Mouse (Mus musculus) hindbrain, embryonic 15.5 days (tissue): ENCODE data around the gene Cacng7. TPM values are rescaled to one million over a fixed set of nuclear protein-coding genes. Genes with fewer than 3 reads are reported as not detected.
A peak's percentile ranks its signal among the peaks of the same experiment; 100 is the strongest.

Experiments used
- ATAC-seq: fragments of 200-750 bp; cut with Nextera tagmentation; 2 replicates; pipeline ENCODE4 v1.8.0; 2017; ENCODE audit warnings: low read depth, moderate number of reproducible peaks, moderate TSS enrichment; ENCODE audit not compliant: low FRiP score
- H3K27ac ChIP-seq: fragments of 300-500 bp; sonication (generic); replicated peaks from 2 replicates; pipeline ENCODE4 v1.5.1; 2015; ENCODE audit warnings: mild to moderate bottlenecking, inconsistent platforms
- H3K27me3 ChIP-seq: fragments of 300-500 bp; sonication (generic); 2 replicates; pipeline ENCODE4 v1.6.1; 2015; ENCODE audit warnings: control low read depth, inconsistent platforms
- H3K36me3 ChIP-seq: fragments of 300-500 bp; sonication (generic); 2 replicates; pipeline ENCODE4 v1.6.1; 2015; ENCODE audit warnings: control low read depth, inconsistent platforms
- H3K4me1 ChIP-seq: fragments of 300-500 bp; sonication (generic); replicated peaks from 2 replicates; pipeline ENCODE4 v1.6.1; 2015; ENCODE audit warnings: control low read depth, inconsistent platforms
- H3K4me2 ChIP-seq: fragments of 300-500 bp; sonication (generic); 2 replicates; pipeline ENCODE4 v1.6.1; 2015; ENCODE audit warnings: moderate library complexity, mild to moderate bottlenecking, inconsistent platforms
- H3K4me3 ChIP-seq: fragments of 300-500 bp; sonication (generic); 2 replicates; pipeline ENCODE4 v1.5.1; 2015; ENCODE audit warnings: mild to moderate bottlenecking, inconsistent platforms
- H3K9ac ChIP-seq: fragments of 300-500 bp; sonication (generic); 2 replicates; pipeline ENCODE4 v1.6.1; 2015; ENCODE audit warnings: inconsistent platforms
- H3K9me3 ChIP-seq: fragments of 300-500 bp; sonication (generic); 2 replicates; pipeline ENCODE4 v1.6.1; 2016; ENCODE audit warnings: control low read depth, inconsistent platforms
- WGBS: fragments of 180-500 bp; shearing (Covaris S2); methylation state at CpG from one replicate; pipeline ENCODE4 v1.1.7; 2015; 5-methylcytosine and 5-hydroxymethylcytosine counted together
- polyA plus RNA-seq: library from polyadenylated mRNA; unstranded; fragments of >200 nt; fragmentation: Nextera tagmentation; extraction: Ambion mirVana; gene quantifications from 2 replicates; pipeline ENCODE4 v1.2.1, GENCODE M21; 2015

The Cacng7 gene
- polyA plus RNA-seq, 1 experiment from 2014 or later: 3.9 TPM

DNA sequence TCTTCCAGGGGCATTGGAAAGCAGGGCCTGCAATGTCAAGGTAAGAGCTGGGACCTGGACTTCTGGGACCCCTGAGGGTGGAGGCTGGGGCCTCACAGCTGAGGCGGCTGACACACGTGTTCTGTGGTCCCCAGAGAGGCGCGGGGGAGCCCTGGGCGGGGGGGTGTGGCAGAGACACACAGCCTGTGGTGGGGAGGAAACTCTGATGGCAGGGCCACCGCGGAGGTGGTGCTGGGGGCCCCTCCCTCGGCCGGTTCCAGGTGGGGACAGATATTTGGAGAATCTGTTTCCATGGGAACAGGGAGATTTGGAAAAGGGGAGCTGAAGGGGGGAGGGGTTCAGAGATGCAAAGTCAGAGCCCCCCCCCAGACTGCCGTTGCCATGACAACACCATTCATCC lies 28.5 kb upstream of the Cacng7 start:
- peak; percentile 19; the same call in 1 of the 2 replicates for ATAC-seq
- WGBS: 5% methylated on average over 9 of the region's 10 CpGs
- H3K4me1 ChIP-seq: peaks cover 34% of the 10 kb centered on the region

DNA sequence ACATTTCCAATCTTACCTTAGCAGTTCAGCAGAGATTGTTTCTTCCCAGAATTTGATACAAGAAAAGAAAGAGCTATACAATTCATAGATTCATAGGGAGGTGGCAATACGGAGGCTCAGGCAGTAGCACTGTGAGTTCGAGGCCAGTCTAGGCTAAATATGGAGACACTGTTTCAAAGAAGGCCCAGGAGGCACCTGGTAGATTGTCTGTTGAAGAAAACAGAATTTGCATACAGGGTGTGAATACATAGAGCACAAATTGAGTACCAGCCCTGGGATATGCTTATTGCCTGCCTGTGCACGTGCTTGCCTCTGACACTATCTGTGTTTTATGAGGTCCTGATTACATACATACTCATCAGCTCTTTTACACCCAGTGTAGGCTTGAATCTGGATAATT lies 26.4 kb upstream of the Cacng7 start:
- no peak overlapping the region for H3K4me3 ChIP-seq
- ATAC-seq: no peak
- H3K36me3 ChIP-seq: no peaks in the 10 kb centered on the region
- H3K27ac ChIP-seq: no peak overlapping the region
- 76% methylated on average over 3 of the region's 3 CpGs for WGBS
- H3K27me3 ChIP-seq: peaks cover 21% of the 10 kb centered on the region; the same call in 1 of the 2 replicates
- H3K9me3 ChIP-seq: no peaks in the 10 kb centered on the region
- H3K4me1 ChIP-seq: peaks cover 34% of the 10 kb centered on the region
- H3K4me2 ChIP-seq: no peak overlapping the region
- H3K9ac ChIP-seq: no peak overlapping the region

More for the DNA sequence above, 28.5 kb upstream of the Cacng7 start:
- Histone ChIP-seq H3K4me2 (peak overlapping the region; percentile 96), H3K9me3 (no peaks in the 10 kb centered on the region), H3K4me3 (peak overlapping the region; percentile 48), H3K9ac (peak overlapping the region; percentile 52), H3K27ac (no peak overlapping the region), H3K36me3 (no peaks in the 10 kb centered on the region; the same call in 1 of the 2 replicates), H3K27me3 (peaks cover 28% of the 10 kb centered on the region; the same call in 1 of the 2 replicates)

DNA sequence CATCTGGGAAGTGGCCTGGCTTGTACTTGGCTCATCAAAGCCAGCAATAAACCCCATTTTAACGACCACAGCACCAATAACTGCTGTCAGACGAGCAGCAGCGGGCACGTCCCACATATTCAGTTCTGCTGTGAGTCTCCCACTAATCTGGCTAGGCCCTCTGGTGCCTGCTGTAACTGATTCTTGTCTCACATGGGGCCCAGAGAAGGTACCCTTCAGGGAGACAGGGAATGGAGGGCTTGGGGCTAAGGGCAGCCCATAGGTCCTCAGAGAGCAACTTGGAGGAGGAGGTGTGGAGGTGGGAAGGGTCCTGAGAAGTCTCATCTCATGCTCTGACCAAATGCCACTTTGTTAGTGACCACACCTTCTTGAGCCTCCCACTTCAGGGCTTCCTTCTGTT lies 24.1 kb upstream of the Cacng7 start:
- Histone ChIP-seq H3K4me3 (no peak overlapping the region), H3K27me3 (peaks cover 21% of the 10 kb centered on the region; the same call in 1 of the 2 replicates), H3K36me3 (no peaks in the 10 kb centered on the region), H3K9me3 (no peaks in the 10 kb centered on the region), H3K27ac (no peak overlapping the region), H3K9ac (no peak overlapping the region), H3K4me2 (no peak overlapping the region), H3K4me1 (peaks cover 14% of the 10 kb centered on the region)
- 64% methylated on average over 4 of the region's 4 CpGs for WGBS
- ATAC-seq: no peak

DNA sequence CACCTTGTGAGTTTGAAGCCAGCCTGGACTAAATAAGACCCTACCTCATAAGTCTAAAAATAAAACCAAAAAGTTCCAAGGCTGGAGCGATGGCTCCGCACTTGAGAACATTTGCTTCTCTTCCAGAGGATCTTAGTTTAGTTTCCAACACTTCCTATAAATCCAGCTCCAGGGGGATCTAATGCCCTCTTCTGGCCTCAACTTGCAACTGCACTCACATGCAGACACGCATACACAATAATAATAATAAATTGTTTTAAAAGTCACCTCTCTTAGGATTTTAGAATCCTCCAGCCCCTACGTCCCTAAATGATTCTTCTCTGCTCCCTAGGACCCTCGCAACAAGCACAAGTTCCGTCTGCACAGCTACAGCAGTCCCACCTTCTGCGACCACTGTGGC lies 22.5 kb upstream of the Cacng7 start:
- Histone ChIP-seq H3K4me1 (no peaks in the 10 kb centered on the region; the same call in 1 of the 2 replicates), H3K9ac (no peak overlapping the region), H3K27ac (no peak overlapping the region), H3K4me3 (no peak overlapping the region), H3K9me3 (no peaks in the 10 kb centered on the region), H3K27me3 (peaks cover 15% of the 10 kb centered on the region; the same call in 1 of the 2 replicates), H3K36me3 (no peaks in the 10 kb centered on the region), H3K4me2 (no peak overlapping the region)
- no peak for ATAC-seq
- 96% methylated on average over 7 of the region's 7 CpGs for WGBS

DNA sequence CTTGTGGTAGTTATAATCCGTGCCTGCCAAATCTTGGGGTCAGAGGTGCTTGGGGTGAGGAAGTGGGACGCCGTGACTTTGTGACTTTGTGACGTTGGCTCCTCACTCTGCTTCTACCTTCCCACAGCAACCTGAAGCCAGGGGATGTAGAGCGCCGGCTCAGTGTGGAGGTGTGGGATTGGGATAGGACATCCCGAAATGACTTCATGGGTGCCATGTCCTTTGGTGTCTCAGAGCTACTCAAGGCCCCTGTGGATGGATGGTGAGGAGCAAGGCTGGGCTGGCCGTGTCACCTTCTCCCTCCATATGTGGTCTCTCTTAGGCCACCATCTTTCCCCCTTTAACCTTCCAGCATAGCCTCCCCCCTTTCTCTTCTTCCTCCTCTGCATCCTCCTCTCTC lies 19.2 kb upstream of the Cacng7 start:
- Histone ChIP-seq H3K4me2 (no peak overlapping the region), H3K27ac (no peak overlapping the region), H3K4me3 (no peak overlapping the region), H3K9me3 (no peaks in the 10 kb centered on the region), H3K36me3 (no peaks in the 10 kb centered on the region), H3K4me1 (no peaks in the 10 kb centered on the region), H3K9ac (no peak overlapping the region), H3K27me3 (no peaks in the 10 kb centered on the region)
- 86% methylated on average over 8 of the region's 8 CpGs for WGBS
- no peak for ATAC-seq

DNA sequence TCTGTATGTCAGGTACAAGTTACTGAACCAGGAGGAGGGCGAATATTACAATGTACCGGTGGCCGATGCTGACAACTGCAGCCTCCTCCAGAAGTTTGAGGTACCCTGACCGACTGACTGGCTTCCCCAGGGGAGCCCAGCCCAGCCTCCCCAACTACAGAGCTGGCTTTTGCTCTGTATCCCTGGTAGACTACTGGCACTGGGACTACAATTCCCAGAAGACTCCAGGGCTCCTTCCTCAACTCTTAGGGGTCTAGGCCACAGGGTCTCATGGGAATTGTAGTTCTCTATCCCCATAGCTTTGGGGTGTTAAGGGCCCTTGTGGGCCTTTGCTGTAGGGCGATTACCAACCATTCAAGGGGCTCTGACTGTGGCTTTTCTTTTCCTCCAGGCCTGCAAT lies 18.6 kb upstream of the Cacng7 start:
- Histone ChIP-seq H3K27ac (no peak overlapping the region), H3K4me1 (no peaks in the 10 kb centered on the region), H3K9ac (no peak overlapping the region), H3K9me3 (no peaks in the 10 kb centered on the region), H3K36me3 (no peaks in the 10 kb centered on the region), H3K4me2 (no peak overlapping the region), H3K4me3 (no peak overlapping the region), H3K27me3 (no peaks in the 10 kb centered on the region)
- WGBS: 64% methylated on average over 5 of the region's 5 CpGs
- peak; percentile 78; the same call in 1 of the 2 replicates for ATAC-seq

DNA sequence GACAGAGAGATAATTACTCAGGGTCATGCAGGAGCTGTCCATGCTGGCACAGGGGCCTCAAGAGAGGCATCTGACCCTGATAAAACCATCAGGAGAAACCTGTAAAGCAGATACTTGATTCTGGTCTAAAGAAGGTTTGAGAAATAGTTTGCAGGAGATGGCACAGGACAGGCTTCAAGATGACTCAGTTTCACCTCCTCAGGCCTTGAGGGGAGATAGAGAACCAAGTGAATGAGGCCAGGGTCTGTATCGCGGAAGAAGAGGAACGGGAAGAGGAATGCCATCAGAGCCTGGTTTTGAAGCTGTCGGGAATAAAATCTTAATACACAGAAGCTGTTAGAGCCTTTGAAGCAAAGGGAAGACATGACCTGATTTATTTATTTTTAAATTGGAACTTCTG lies 15.1 kb upstream of the Cacng7 start:
- ATAC-seq: no peak

DNA sequence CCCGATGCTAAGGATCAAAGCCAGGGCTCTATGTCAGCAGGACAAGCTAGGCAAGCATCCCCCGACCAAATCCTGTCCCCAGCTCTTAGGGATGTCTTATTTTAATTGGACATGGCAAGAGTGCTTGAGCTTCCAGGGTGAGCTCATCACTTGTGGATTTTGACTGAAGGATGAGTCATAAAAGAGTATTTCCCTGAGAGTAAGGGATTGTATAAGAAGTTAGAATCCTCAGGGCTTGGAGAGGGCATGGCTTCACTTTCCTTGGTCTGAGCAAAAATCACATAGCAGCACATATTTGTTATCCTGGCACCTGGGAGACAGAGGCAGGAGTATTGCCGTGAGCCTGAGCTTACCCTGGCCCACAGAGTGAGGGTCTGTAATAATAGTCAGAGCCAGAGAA lies 11.9 kb upstream of the Cacng7 start:
- Histone ChIP-seq H3K4me2 (no peak overlapping the region), H3K9ac (no peak overlapping the region), H3K27me3 (no peaks in the 10 kb centered on the region), H3K9me3 (no peaks in the 10 kb centered on the region), H3K27ac (no peak overlapping the region), H3K4me3 (no peak overlapping the region), H3K36me3 (peaks cover 11% of the 10 kb centered on the region), H3K4me1 (no peaks in the 10 kb centered on the region)
- WGBS: 70% methylated on average over 3 of the region's 3 CpGs
- no peak for ATAC-seq

More for the DNA sequence above, 15.1 kb upstream of the Cacng7 start:
- H3K27me3 ChIP-seq: no peaks in the 10 kb centered on the region
- 48% methylated on average over 4 of the region's 4 CpGs for WGBS
- H3K9ac ChIP-seq: no peak overlapping the region
- H3K4me2 ChIP-seq: no peak overlapping the region
- H3K4me1 ChIP-seq: no peaks in the 10 kb centered on the region
- H3K4me3 ChIP-seq: no peak overlapping the region
- H3K36me3 ChIP-seq: peaks cover 4% of the 10 kb centered on the region; the same call in 1 of the 2 replicates
- no peaks in the 10 kb centered on the region for H3K9me3 ChIP-seq
- no peak overlapping the region for H3K27ac ChIP-seq

DNA sequence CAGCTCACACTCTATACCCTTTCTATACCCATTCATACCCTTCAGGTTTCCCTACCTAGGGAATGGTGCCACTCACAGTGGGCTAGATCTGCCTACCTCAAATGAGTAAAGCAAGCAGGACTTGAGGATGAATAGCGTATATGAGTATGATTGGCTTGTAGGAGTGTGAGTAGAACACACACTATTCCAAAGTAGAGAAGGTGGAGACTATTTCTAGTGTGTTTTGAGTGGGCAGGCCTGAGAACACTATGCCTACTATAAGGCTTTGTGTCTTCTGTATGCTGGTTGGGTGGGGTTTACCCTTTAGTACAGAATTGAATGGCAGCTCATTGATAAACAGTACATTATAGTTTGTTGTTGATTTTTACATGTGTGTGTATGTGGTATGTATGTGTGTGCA lies 8.9 kb upstream of the Cacng7 start:
- WGBS: 94% methylated on average over 1 of the region's 1 CpGs
- H3K9ac ChIP-seq: no peak overlapping the region
- H3K4me1 ChIP-seq: no peaks in the 10 kb centered on the region
- peaks cover 17% of the 10 kb centered on the region for H3K36me3 ChIP-seq
- H3K9me3 ChIP-seq: no peaks in the 10 kb centered on the region
- no peak for ATAC-seq
- H3K4me2 ChIP-seq: no peak overlapping the region
- H3K27me3 ChIP-seq: 0 out of 2 replicates have a peak, but pooled peaks cover 1% of the 10 kb centered on the region
- no peak overlapping the region for H3K4me3 ChIP-seq
- H3K27ac ChIP-seq: no peak overlapping the region

DNA sequence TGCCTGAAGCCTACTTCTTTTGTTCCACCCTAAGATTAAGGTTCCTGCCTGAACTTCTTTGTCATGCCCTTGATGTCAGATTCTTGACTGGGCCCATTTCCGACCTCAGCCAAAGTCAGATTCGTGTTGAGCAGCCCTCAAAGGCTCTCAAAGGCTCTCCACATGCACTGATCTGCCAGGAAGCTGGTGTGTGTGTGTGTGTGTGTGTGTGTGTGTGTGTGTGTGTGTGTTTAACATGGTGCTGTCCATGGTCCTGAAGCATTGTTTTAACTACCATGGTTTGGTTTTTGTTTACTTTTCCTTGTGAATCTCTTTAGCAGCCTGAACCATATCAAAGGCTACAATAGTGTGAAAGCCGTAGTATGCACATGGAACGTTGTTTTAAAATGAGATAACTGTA lies 4.8 kb upstream of the Cacng7 start:
- 81% methylated on average over 4 of the region's 4 CpGs for WGBS
- H3K9ac ChIP-seq: no peak overlapping the region
- ATAC-seq: no peak
- H3K27ac ChIP-seq: no peak overlapping the region
- no peaks in the 10 kb centered on the region for H3K9me3 ChIP-seq
- H3K27me3 ChIP-seq: peaks cover 13% of the 10 kb centered on the region
- no peak overlapping the region for H3K4me3 ChIP-seq
- no peak overlapping the region for H3K4me2 ChIP-seq
- peaks cover 13% of the 10 kb centered on the region for H3K36me3 ChIP-seq
- H3K4me1 ChIP-seq: peaks cover 15% of the 10 kb centered on the region

DNA sequence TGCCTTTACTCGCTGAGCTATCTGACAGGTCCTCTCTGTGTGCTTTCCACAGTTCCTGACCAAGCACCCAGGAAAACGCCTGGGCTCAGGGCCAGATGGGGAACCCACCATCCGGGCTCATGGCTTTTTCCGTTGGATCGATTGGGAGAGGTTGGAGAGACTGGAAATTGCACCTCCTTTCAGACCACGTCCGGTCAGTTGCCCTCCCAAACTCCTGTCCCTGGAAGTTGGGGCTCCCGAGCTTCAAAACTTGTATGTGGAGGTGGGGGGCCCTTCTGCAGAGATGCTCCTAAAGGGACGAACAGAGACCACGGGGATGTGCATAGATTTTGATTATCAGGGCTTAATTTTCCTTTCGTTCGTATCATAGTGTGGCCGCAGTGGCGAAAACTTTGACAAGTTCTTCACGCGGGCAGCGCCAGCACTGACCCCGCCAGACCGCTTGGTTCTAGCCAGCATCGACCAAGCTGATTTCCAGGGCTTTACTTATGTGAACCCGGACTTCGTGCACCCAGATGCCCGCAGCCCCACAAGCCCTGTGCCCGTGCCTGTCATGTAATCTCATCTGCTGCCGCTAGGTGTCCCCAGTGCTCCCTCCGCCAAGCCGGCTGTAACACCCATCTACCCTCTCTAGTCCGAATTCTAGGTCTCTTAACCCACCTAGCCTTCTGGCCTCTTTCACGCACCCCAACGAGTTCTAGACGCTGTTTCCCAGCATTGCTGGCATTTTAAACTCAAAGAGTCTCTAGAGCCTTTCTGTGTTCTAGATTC lies 2.8 kb upstream of the Cacng7 start:
- peaks cover 13% of the 10 kb centered on the region for H3K27me3 ChIP-seq
- ATAC-seq: peak; percentile 21; the same call in 1 of the 2 replicates
- peak overlapping the region; percentile 44 for H3K4me2 ChIP-seq
- no peak overlapping the region for H3K9ac ChIP-seq
- 0 out of 2 replicates have a peak overlapping the region, but pooled peaks have one; percentile 30 for H3K27ac ChIP-seq
- no peaks in the 10 kb centered on the region for H3K9me3 ChIP-seq
- peaks cover 28% of the 10 kb centered on the region for H3K4me1 ChIP-seq
- WGBS: 21% methylated on average over 31 of the region's 31 CpGs
- 0 out of 2 replicates have a peak overlapping the region, but pooled peaks have one; percentile 3 for H3K4me3 ChIP-seq
- 0 out of 2 replicates have a peak, but pooled peaks cover 6% of the 10 kb centered on the region for H3K36me3 ChIP-seq

DNA sequence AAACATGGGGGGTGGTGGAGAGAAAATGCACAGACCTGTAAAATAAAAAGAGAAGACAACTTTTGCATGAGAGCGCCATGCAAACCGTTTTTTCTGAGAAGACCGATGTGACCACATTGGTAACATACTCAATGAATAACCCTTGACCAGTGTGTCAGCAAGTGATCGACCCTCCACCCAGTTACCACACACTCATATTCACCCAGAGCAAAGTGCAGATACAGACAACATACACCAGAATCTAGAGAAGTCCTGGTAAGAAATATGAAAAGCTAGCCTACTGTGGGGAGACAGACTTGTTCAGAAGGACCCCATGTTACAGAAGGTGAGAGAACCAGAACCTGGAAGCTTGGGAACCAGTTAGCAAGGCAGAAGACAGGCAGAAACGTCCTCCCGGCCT lies 1.6 kb upstream of the Cacng7 start:
- no peak overlapping the region for H3K9ac ChIP-seq
- no peaks in the 10 kb centered on the region for H3K9me3 ChIP-seq
- H3K4me3 ChIP-seq: peak overlapping the region; percentile 88
- peaks cover 28% of the 10 kb centered on the region for H3K4me1 ChIP-seq
- H3K27me3 ChIP-seq: peaks cover 13% of the 10 kb centered on the region
- WGBS: 54% methylated on average over 6 of the region's 6 CpGs
- H3K4me2 ChIP-seq: peak overlapping the region; percentile 67
- no peak overlapping the region for H3K27ac ChIP-seq
- 0 out of 2 replicates have a peak, but pooled peaks cover 6% of the 10 kb centered on the region for H3K36me3 ChIP-seq
- peak; percentile 25 for ATAC-seq
